Mouse (Mus musculus) liver, embryonic 13.5 days (tissue): ENCODE measurements around the gene Tlr13. TPM values are rescaled to one million over a fixed set of nuclear protein-coding genes. Genes with fewer than 3 reads are reported as not detected.
A peak's percentile ranks its signal among the peaks of the same experiment; 100 is the strongest.

ENCODE experiments used
- ATAC-seq: fragments of 200-750 bp; cut with Nextera tagmentation; 2 replicates; pipeline ENCODE4 v1.8.0; 2017; ENCODE audit warnings: low read depth, mild to moderate bottlenecking, moderate number of reproducible peaks, moderate library complexity
- DNase-seq: peaks from one replicate; pipeline ENCODE4 v3.0.0; 2022
- H3K27ac ChIP-seq: fragments of 300-500 bp; sonication (generic); 2 replicates; pipeline ENCODE4 v1.5.1; 2015; ENCODE audit warnings: moderate library complexity, mild to moderate bottlenecking, inconsistent platforms
- H3K27me3 ChIP-seq: fragments of 300-500 bp; sonication (generic); 2 replicates; pipeline ENCODE4 v1.6.1; 2015; ENCODE audit warnings: mild to moderate bottlenecking, inconsistent platforms
- H3K36me3 ChIP-seq: fragments of 300-500 bp; sonication (generic); 2 replicates; pipeline ENCODE4 v1.6.1; 2015; ENCODE audit warnings: mild to moderate bottlenecking, inconsistent platforms
- H3K4me1 ChIP-seq: fragments of 300-500 bp; sonication (generic); replicated peaks from 2 replicates; pipeline ENCODE4 v1.6.1; 2015; ENCODE audit warnings: inconsistent platforms
- H3K4me2 ChIP-seq: fragments of 300-500 bp; sonication (generic); 2 replicates; pipeline ENCODE4 v1.6.1; 2015; ENCODE audit warnings: inconsistent platforms, mild to moderate bottlenecking, moderate library complexity
- H3K4me3 ChIP-seq: fragments of 300-500 bp; sonication (generic); replicated peaks from 2 replicates; pipeline ENCODE4 v1.5.1; 2015; ENCODE audit warnings: mild to moderate bottlenecking, inconsistent platforms
- H3K9ac ChIP-seq: fragments of 300-500 bp; sonication (generic); 2 replicates; pipeline ENCODE4 v1.6.1; 2015; ENCODE audit warnings: mild to moderate bottlenecking, inconsistent platforms
- H3K9me3 ChIP-seq: fragments of 300-500 bp; sonication (generic); replicated peaks from 2 replicates; pipeline ENCODE4 v1.6.1; 2016; ENCODE audit warnings: inconsistent platforms
- WGBS: fragments of 180-500 bp; shearing (Covaris S2); methylation state at CpG from one replicate; pipeline ENCODE4 v1.1.7; 2015; ENCODE audit not compliant: insufficient replicate concordance; 5-methylcytosine and 5-hydroxymethylcytosine counted together
- polyA plus RNA-seq: library from polyadenylated mRNA; unstranded; fragments of >200 nt; fragmentation: Nextera tagmentation; extraction: Ambion mirVana; gene quantifications from 2 replicates; pipeline ENCODE4 v1.2.1, GENCODE M21; 2015

The Tlr13 gene
- polyA plus RNA-seq, 1 experiment from 2014 or later, result 0.43 TPM

DNA sequence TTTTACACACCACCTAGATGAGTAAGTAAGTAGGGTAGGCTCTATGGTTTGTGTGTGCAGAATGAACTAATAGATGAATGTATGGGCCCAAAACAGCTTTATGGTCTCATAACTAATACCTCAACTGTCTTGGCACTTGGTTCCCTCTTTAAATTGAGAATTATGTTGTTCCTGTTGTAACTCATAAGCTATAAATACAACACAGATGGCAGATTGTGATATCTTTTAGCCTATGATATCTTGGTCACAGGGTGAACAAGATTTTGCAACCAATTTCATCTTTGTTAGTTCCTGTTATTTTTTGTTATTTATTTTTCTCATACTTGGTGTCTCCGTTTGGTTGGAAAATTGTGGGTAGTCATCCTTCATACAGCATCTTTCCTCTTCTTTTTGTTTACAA is 5.2 kb downstream of the Tlr13 start:
- H3K36me3 ChIP-seq, result no peaks in the 10 kb centered on the region
- no peak for ATAC-seq
- H3K4me1 ChIP-seq, result peaks cover 4% of the 10 kb centered on the region; the same call in 1 of the 2 replicates
- no peak overlapping the region for H3K4me3 ChIP-seq
- no peaks in the 10 kb centered on the region for H3K27me3 ChIP-seq
- WGBS, result 56% methylated on average over 1 of the region's 1 CpGs
- H3K9ac ChIP-seq, result no peak overlapping the region
- H3K9me3 ChIP-seq, result no peaks in the 10 kb centered on the region
- no peak overlapping the region for H3K4me2 ChIP-seq
- no peak for DNase-seq
- no peak overlapping the region for H3K27ac ChIP-seq

DNA sequence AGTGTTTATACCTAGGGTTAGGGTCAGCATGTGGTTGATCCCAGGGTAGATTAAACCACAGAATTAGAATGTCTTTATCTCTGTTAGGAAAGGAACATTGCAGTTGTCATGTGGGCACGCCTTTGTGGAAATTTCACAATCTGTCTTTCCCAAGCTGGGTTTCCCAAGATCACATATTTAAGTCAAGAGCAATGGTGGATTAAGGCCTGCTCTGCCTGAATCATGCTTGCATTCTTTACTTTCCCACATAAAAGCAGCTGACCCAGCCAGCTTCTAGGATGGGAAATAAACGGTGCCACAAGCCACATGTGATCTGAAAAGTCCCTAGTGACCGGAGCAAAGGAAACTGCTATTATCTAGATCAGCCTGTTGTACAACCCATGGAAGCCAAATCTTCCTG is 6.5 kb downstream of the Tlr13 start:
- no peak overlapping the region for H3K27ac ChIP-seq
- H3K4me1 ChIP-seq, result peaks cover 9% of the 10 kb centered on the region
- H3K36me3 ChIP-seq, result no peaks in the 10 kb centered on the region
- H3K4me3 ChIP-seq, result no peak overlapping the region
- no peak overlapping the region for H3K4me2 ChIP-seq
- no peaks in the 10 kb centered on the region for H3K27me3 ChIP-seq
- no peaks in the 10 kb centered on the region for H3K9me3 ChIP-seq
- ATAC-seq (no peak), DNase-seq (no peak)
- 63% methylated on average over 3 of the region's 3 CpGs for WGBS
- H3K9ac ChIP-seq, result no peak overlapping the region

DNA sequence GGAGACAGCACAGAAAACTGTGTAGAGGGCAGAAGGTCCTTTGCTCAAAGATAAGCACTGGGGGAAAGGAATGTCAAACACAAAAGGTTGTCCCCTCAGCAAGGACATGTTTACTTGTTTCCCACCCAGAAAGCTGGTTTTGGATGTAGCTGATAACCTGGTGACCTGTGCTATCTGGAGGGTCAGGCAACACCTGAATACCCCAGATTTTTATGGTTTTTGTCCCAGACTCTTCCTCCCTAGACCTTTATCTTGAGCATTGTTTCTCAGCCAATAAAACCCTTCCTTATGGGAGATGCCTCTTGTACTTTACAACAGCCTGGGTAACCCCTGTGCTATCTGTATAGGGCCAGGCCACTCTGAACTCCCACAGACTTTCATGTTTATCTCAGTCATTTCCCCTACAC is 11.2 kb downstream of the Tlr13 start:
- DNase-seq (peak; percentile 31), ATAC-seq (peak; percentile 92)
- H3K36me3 ChIP-seq, result no peaks in the 10 kb centered on the region
- no peak overlapping the region for H3K9ac ChIP-seq
- H3K4me1 ChIP-seq, result peaks cover 12% of the 10 kb centered on the region
- H3K27ac ChIP-seq, result no peak overlapping the region; the same call in 1 of the 2 replicates
- H3K4me2 ChIP-seq, result no peak overlapping the region
- H3K27me3 ChIP-seq, result no peaks in the 10 kb centered on the region
- no peak overlapping the region for H3K4me3 ChIP-seq
- no peaks in the 10 kb centered on the region for H3K9me3 ChIP-seq

DNA sequence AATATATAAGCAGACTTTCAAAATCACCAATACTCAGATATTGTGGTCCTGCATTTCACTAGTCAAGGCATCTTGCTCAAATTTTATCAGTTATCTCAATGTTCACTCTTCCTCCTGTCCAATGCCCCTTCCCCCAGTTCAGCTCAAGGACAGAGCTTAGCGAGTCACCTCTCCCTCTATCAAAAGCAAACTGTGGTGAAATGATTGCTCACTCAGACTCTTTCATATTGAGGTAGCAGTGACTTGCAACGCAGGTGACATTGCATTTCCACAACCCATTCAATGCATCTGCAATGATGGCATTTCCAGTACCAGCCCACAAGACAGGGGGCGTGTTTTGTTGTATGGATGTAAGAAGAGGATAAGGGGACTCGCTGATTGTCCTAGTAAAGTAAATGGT is 12.9 kb downstream of the Tlr13 start:
- Histone ChIP-seq H3K36me3 (no peaks in the 10 kb centered on the region), H3K27ac (no peak overlapping the region), H3K9me3 (no peaks in the 10 kb centered on the region), H3K27me3 (no peaks in the 10 kb centered on the region), H3K4me3 (no peak overlapping the region), H3K4me2 (no peak overlapping the region), H3K9ac (no peak overlapping the region), H3K4me1 (peaks cover 8% of the 10 kb centered on the region)
- 44% methylated on average over 4 of the region's 4 CpGs for WGBS
- ATAC-seq (no peak), DNase-seq (no peak)

DNA sequence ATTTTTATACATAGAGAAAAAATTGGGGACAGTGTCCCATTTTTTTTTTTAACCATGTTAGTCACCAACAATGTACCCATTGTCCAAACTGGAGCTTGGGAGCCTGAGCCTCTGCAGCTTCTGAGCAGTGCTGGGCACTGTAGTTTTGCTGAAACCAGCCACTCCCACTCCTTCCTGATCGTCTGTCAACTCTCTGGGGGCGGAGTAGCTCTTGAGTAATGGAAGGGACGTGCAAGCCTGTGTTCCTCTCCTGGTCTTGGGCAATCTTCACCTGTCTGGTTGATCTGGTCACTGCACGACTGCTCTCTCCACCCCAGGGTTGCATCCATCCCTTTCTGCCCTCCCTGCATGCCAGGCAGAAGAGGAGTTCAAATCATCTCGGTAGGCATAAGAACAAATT is 21.0 kb downstream of the Tlr13 start:
- Histone ChIP-seq H3K27me3 (no peaks in the 10 kb centered on the region), H3K4me3 (no peak overlapping the region), H3K27ac (no peak overlapping the region), H3K9me3 (no peaks in the 10 kb centered on the region), H3K4me2 (no peak overlapping the region), H3K36me3 (no peaks in the 10 kb centered on the region), H3K9ac (no peak overlapping the region), H3K4me1 (no peaks in the 10 kb centered on the region)
- WGBS, result 36% methylated on average over 5 of the region's 5 CpGs
- ATAC-seq, result peak; percentile 65
- DNase-seq, result no peak

DNA sequence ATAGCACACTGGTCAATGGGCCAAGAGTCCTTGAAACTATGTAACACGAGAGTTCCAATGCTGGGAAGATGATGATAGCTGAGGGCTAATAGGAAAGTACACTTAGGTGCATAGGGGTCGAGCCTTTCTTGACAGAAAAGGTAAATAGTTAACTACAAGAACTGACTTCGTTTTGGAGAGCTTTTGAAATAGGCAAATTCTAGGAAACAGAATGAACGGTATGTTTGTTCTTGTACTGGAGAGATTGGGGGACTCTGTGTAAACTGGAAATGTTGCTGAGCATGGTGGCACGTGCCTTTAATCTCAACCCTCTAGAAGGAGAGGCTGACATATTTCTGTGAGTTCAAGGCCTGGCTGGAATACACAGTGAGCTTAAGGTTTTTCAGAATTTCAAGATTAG is 21.6 kb downstream of the Tlr13 start:
- H3K9ac ChIP-seq, result no peak overlapping the region
- no peaks in the 10 kb centered on the region for H3K9me3 ChIP-seq
- no peaks in the 10 kb centered on the region for H3K36me3 ChIP-seq
- H3K4me3 ChIP-seq, result no peak overlapping the region
- WGBS, result 55% methylated on average over 5 of the region's 5 CpGs
- ATAC-seq (no peak), DNase-seq (no peak)
- no peak overlapping the region for H3K27ac ChIP-seq
- H3K27me3 ChIP-seq, result no peaks in the 10 kb centered on the region
- H3K4me1 ChIP-seq, result no peaks in the 10 kb centered on the region
- no peak overlapping the region for H3K4me2 ChIP-seq

DNA sequence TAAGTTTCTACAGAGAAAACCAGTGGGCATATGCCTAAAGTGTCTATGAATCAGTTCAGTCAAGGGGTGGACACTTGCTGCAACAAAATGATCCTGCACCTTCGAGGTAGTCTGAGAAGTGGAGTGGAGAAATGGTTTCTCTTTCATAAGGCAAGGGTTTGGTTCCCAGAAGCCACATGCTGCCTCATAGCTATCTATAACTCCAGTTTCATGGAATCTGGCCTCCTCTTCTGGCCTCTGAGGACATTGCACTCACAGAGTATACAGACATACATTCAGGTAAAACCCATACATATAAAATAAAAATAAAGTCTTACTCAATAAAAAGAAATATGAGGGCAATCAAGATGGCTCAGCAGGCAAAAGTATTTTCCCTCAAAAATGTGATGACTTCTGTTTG is 22.1 kb downstream of the Tlr13 start:
- WGBS, result 37% methylated on average over 1 of the region's 1 CpGs
- Histone ChIP-seq H3K4me2 (no peak overlapping the region), H3K4me3 (no peak overlapping the region), H3K27ac (no peak overlapping the region), H3K27me3 (no peaks in the 10 kb centered on the region), H3K9ac (no peak overlapping the region), H3K36me3 (no peaks in the 10 kb centered on the region), H3K4me1 (no peaks in the 10 kb centered on the region), H3K9me3 (no peaks in the 10 kb centered on the region)
- ATAC-seq (no peak), DNase-seq (no peak)

DNA sequence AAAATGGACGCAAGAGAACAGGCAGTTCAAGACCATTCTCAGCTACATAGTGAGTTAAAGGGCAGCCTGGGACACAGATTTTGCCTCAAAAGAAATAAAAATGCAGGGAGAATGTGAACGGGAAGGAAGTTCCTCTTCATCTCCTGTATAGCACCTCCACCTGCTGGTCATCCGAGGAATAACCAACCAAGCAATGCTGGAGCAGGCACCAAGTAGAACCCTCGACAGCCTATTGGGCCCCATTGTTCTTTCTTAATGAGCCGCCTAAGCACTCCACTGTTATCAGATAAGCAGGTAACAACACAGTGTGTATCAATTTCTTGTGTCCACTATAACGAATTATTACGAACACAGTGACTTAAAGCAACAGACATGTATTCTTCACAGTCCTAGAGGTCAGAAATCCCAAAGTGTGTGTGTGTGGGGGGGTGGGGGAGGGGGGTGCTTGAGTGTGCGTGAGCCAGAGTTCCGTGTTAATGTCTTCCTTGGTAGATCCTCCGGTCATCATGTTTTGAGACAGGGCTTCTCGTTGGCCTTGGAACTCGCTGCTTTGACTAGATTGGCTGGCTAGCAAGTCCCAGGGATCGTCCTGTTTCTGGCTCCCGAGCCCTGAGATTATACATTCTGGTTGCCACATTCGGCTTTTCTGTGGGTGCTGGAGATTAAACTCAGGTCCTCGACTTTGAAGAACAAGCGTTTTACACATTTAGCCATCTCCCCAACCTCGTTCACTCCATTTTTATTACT is 28.3 kb downstream of the Tlr13 start:
- Histone ChIP-seq H3K36me3 (no peaks in the 10 kb centered on the region), H3K27ac (no peak overlapping the region), H3K27me3 (no peaks in the 10 kb centered on the region), H3K4me2 (peak overlapping the region; percentile 55), H3K9ac (peak overlapping the region; percentile 29), H3K4me1 (no peaks in the 10 kb centered on the region), H3K9me3 (no peaks in the 10 kb centered on the region), H3K4me3 (peak overlapping the region; percentile 40)
- peak; percentile 78 for ATAC-seq
- 19% methylated on average over 18 of the region's 18 CpGs for WGBS
- DNase-seq, result peak; percentile 56

DNA sequence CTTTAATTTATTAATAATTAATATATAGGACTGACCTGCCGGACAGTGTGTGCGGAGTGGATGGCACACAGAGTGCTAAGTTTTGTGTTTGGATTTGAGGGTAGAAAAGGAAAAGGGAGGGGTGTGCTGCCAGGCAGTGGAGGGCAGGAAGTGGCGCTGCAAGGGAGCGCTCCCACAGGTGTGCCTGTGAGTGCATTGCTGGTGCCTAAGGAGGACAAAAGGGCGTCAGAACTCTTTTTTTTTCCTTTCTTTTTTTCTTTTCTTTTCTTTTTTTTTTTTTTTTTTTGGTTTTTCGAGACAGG is 28.8 kb downstream of the Tlr13 start:
- no peak overlapping the region for H3K27ac ChIP-seq
- H3K4me2 ChIP-seq, result peak overlapping the region; percentile 55
- H3K9ac ChIP-seq, result no peak overlapping the region
- peak overlapping the region; percentile 40 for H3K4me3 ChIP-seq
- ATAC-seq, result 0 out of 2 replicates have a peak, but pooled peaks have one; percentile 20
- no peaks in the 10 kb centered on the region for H3K27me3 ChIP-seq
- no peaks in the 10 kb centered on the region for H3K36me3 ChIP-seq
- no peaks in the 10 kb centered on the region for H3K9me3 ChIP-seq
- WGBS, result 47% methylated on average over 6 of the region's 6 CpGs
- no peaks in the 10 kb centered on the region for H3K4me1 ChIP-seq
- DNase-seq, result no peak

DNA sequence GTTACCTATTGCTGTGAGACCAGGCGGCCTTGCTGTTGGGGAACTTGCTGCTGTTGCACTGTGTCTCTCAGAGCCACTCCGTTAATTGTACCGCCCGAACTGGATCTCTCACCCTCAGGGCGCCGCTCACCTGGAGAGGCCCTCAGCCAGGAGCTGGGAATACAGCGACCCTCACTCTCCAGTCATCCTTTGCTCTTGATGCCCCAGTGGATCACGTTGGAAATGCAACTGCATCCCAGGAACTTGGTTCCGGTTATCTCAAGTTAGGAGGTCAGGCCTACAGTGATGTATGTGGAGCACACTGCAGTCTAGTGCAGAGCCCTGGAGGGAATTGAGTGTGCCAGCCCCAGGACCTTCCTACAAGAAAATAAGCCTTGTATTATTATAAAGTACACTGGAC is 33.3 kb downstream of the Tlr13 start:
- WGBS, result 54% methylated on average over 9 of the region's 9 CpGs
- no peak for DNase-seq
- Histone ChIP-seq H3K4me2 (no peak overlapping the region), H3K27ac (no peak overlapping the region), H3K9ac (no peak overlapping the region), H3K9me3 (no peaks in the 10 kb centered on the region), H3K4me1 (no peaks in the 10 kb centered on the region), H3K27me3 (no peaks in the 10 kb centered on the region; the same call in 1 of the 2 replicates), H3K4me3 (no peak overlapping the region), H3K36me3 (no peaks in the 10 kb centered on the region)
- no peak for ATAC-seq

DNA sequence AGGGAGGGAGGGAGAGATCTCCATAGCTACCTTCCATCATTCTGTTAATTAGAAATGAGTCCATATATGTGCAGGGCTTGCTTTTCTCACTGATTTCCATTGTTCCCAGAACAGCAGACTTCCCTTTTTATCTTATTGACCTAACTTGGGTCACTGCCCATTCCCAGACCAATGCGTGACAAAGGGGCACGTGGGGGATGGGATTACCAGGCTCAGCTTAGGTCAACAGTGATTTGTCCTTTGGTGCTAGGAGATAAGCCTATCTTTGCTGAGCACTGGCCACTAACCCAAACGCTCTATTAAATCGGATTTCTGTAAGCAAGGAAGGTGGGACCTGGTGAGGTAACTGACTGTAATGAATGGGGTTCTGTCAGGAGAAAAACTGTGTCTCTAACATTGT is 41.3 kb downstream of the Tlr13 start:
- H3K27me3 ChIP-seq, result peaks cover 2% of the 10 kb centered on the region; the same call in 1 of the 2 replicates
- WGBS, result 14% methylated on average over 4 of the region's 4 CpGs
- no peak overlapping the region for H3K9ac ChIP-seq
- H3K9me3 ChIP-seq, result no peaks in the 10 kb centered on the region
- no peaks in the 10 kb centered on the region for H3K36me3 ChIP-seq
- H3K4me3 ChIP-seq, result no peak overlapping the region
- no peak overlapping the region for H3K4me2 ChIP-seq
- no peak for ATAC-seq
- H3K27ac ChIP-seq, result no peak overlapping the region
- DNase-seq, result no peak
- peaks cover 19% of the 10 kb centered on the region for H3K4me1 ChIP-seq

DNA sequence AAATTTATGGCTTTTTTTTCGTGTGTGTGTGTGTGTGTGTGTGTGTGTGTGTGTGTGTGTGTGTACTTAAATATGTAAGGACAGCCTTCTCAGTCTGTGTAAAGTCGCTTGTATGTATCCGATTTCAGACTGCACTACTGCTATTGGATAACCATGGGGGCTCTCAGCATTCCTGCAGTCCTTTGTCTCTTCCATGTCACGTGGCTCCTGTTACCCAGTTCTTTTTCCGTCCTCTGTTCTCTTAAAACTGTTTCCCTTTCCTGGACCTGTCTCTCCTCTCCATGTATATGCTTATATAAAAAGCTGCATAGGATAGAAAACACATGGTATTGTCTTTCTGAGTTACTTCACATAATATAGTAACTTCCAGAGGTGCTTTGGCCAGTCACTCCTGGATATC is 42.7 kb downstream of the Tlr13 start:
- peak overlapping the region; percentile 68; the same call in 1 of the 2 replicates for H3K4me2 ChIP-seq
- peaks cover 2% of the 10 kb centered on the region; the same call in 1 of the 2 replicates for H3K27me3 ChIP-seq
- H3K9ac ChIP-seq, result no peak overlapping the region
- H3K36me3 ChIP-seq, result no peaks in the 10 kb centered on the region
- ATAC-seq (no peak), DNase-seq (no peak)
- H3K9me3 ChIP-seq, result no peaks in the 10 kb centered on the region
- peaks cover 29% of the 10 kb centered on the region for H3K4me1 ChIP-seq
- no peak overlapping the region for H3K4me3 ChIP-seq
- 51% methylated on average over 5 of the region's 5 CpGs for WGBS
- peak overlapping the region; percentile 32; the same call in 1 of the 2 replicates for H3K27ac ChIP-seq
